Mouse (Mus musculus): ENCODE measurements around the gene Qdpr.

The Qdpr gene

GRCm38 (mm10) chr5:45384034-45384812 is 65.8 kb downstream of the Qdpr start:
- no peak for DNase-seq (ENCODE audit: low spot score in 2 of 2)
